Mouse (Mus musculus): Measurements from ENCODE around the gene Cilp2.

- TF ChIP-seq EP300 (IDR thresholded peaks at IDR 0.05; ENCODE audit: insufficient read depth, low read depth, low read length) (no peak), CTCF (IDR thresholded peaks at IDR 0.05) (no peak), POLR2A (IDR thresholded peaks at IDR 0.05; ENCODE audit: insufficient read depth, low read depth, low read length) (no peak)
These were observed 16.6 kb downstream of the Cilp2 start for GRCm38 (mm10) chr8:69870907-69871306.
